Mouse (Mus musculus) limb, embryonic 10.5 days (tissue): ENCODE measurements at regions not wholly inside any gene's neighbourhood (a gene's known extent, or its start where the extent isn't known, plus 50 kb on each side); places are given as distances from the start of the nearest gene placed in this dataset.

ENCODE experiments used
- DNase-seq: peaks from one replicate; pipeline ENCODE4 v3.0.0-alpha.2; 2017; ENCODE audit warnings: low spot score
- H3K27ac ChIP-seq: fragments of 300-500 bp; sonication (generic); 2 replicates; pipeline ENCODE4 v1.5.1; 2016; ENCODE audit warnings: mild to moderate bottlenecking
- H3K27me3 ChIP-seq: fragments of 300-500 bp; sonication (generic); 2 replicates; pipeline ENCODE4 v1.6.1; 2016; ENCODE audit warnings: low read depth, mild to moderate bottlenecking; ENCODE audit not compliant: poor library complexity, severe bottlenecking
- H3K36me3 ChIP-seq: fragments of 300-500 bp; sonication (generic); 2 replicates; pipeline ENCODE4 v1.6.1; 2016; ENCODE audit warnings: mild to moderate bottlenecking, moderate library complexity
- H3K4me1 ChIP-seq: fragments of 300-500 bp; sonication (generic); 2 replicates; pipeline ENCODE4 v1.6.1; 2016
- H3K4me3 ChIP-seq: fragments of 300-500 bp; sonication (generic); 2 replicates; pipeline ENCODE4 v1.5.1; 2016; ENCODE audit warnings: mild to moderate bottlenecking, moderate library complexity
- H3K9me3 ChIP-seq: fragments of 300-500 bp; sonication (generic); replicated peaks from 2 replicates; pipeline ENCODE4 v1.6.1; 2016; ENCODE audit warnings: mild to moderate bottlenecking
- whole genome bisulfite sequencing: fragments of 180-500 bp; shearing (Covaris S2); methylation state at CpG from one replicate; pipeline ENCODE4 v1.1.7; 2016; 5-methylcytosine and 5-hydroxymethylcytosine counted together

DNA sequence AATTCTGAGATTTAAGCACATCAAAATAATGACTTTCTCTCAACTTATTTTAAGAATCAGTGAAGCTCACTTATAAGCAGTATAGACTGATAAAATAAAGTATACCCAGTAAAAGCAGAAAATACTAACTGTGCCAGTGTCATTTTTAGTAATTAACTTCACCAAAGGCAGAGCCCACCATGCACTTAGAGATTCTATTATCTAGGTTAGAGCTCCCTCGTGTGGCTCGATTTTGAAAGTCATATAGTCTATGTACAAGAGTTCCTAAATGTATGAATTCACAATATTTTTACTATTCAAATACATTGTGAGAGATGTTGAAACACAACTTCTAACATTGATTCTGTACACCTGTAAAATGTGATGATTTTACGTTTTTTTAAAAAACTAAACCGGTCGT, 589.3 kb downstream of the Kcnj3 start:
- peak; percentile 33 for DNase-seq
- Histone ChIP-seq H3K4me3 (no peak overlapping the region), H3K9me3 (no peaks in the 10 kb centered on the region), H3K36me3 (no peaks in the 10 kb centered on the region), H3K4me1 (no peaks in the 10 kb centered on the region), H3K27ac (no peak overlapping the region), H3K27me3 (no peaks in the 10 kb centered on the region)
- 8% methylated on average over 5 of the region's 5 CpGs for WGBS

DNA sequence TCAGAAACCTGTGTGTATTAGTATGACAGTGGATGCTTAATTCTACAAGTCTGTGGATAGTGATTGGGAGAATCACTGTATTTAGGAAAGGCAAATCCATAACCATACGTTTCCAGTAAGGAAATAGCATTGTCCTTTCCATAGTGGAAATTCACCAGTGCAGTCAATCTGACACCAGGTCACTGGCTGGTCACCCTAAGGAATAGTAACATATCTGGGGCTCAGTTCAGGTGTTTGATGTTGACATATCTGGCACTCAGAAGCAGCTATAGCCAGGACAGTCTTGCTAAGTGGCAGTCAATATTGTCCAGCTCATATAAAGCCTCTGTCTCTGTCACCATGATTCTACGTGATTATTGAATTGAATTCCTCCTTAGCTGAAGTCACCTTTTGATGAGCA, 593.2 kb downstream of the Kcnj3 start:
- DNase-seq: no peak
- 83% methylated on average over 2 of the region's 2 CpGs for WGBS
- Histone ChIP-seq H3K9me3 (no peaks in the 10 kb centered on the region), H3K4me3 (no peak overlapping the region), H3K36me3 (no peaks in the 10 kb centered on the region), H3K4me1 (no peaks in the 10 kb centered on the region), H3K27me3 (no peaks in the 10 kb centered on the region), H3K27ac (no peak overlapping the region)
